In the genomic region with DNA sequence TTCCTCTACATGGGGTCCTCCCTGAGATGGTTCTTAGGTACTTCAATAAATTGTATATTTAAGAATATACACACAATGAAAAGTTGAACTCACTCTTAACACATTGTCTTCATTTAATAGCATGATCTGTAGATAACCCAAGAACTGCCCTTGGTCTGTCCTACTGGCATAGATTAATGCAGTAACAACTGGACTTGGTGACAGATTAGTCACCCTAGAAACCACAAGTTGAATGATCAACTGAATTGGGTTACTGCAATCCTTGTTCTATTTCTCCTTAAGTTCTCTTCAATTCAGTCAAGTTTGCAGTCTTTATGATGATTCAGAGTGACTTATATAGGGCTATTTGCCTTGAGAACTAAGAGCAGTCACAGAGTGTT, we compare ENCODE assay signal across 17 mouse cellular contexts.
"Had no signal": no experiment of that assay in that cellular context is flagged by ENCODE, and none has a peak within 500 bp of the region (broad histone marks: within the 10 kb centered on the region; RNA-seq: fewer than 3 reads in every experiment).

No protein-coding gene starts in this region.

- H3K36me3 ChIP-seq: heart, embryonic 10.5 days; heart, embryonic 12.5 days; hindbrain, embryonic 10.5 days; hindbrain, embryonic 12.5 days; intestine, embryonic 15.5 days; limb, embryonic 13.5 days; limb, embryonic 15.5 days; liver, embryonic 12.5 days had no signal

- DNase-seq: kidney, adult 18-20 months; kidney, adult 8-10 months; kidney, postnatal 10 days; kidney, postnatal 36 days had no signal

- H3K27me3 ChIP-seq: heart, embryonic 12.5 days; hindbrain, embryonic 12.5 days; intestine, embryonic 15.5 days; limb, embryonic 13.5 days; limb, embryonic 15.5 days; liver, embryonic 12.5 days had no signal

- H3K27ac ChIP-seq: gastrocnemius, adult 2 months; heart, embryonic 10.5 days; hindbrain, embryonic 10.5 days; hindbrain, embryonic 12.5 days; hindbrain, embryonic 14.5 days; intestine, embryonic 15.5 days; limb, embryonic 13.5 days; limb, embryonic 15.5 days; liver, embryonic 12.5 days had no signal

- ATAC-seq: hindbrain, embryonic 16.5 days; inflammation-experienced regulatory T-cells, adult 6 months; intestine, embryonic 15.5 days; intestine, postnatal 0 days; liver, embryonic 12.5 days had no signal

- H3K4me3 ChIP-seq: gastrocnemius, adult 2 months; heart, embryonic 10.5 days; heart, embryonic 12.5 days; hindbrain, embryonic 10.5 days; hindbrain, embryonic 12.5 days; intestine, embryonic 15.5 days; limb, embryonic 13.5 days; limb, embryonic 15.5 days; liver, embryonic 12.5 days had no signal
